Mouse (Mus musculus): ENCODE results near the gene Islr2. TPM values are rescaled to one million over a fixed set of nuclear protein-coding genes. Genes with fewer than 3 reads are reported as not detected.

Gene Islr2
- polyA plus RNA-seq, 1 experiment from 2014 or later: not detected

DNA sequence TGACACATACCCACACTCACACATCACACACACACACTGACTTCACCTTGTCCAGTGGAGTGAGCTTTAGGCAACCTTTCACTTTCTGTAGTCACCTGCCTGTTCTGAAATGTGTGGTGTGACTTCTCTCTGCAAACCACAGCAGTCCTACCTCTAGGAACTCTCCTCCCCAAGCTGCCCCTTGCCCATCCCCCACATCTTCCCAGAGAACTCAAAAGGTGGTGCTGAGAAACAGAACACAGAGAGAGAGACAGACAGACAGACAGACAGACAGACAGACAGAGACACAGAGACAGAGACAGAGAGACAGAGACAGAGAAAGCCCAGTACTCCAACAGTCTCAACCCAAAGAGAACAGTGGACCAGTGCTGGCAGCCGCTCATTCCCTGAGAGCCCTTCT is 8.4 kb downstream of the Islr2 start:
- Histone ChIP-seq H3K36me3 (replicated peaks; ENCODE audit: insufficient read depth, low read length) (no peaks in the 10 kb centered on the region), H3K27ac (ENCODE audit: low read depth) (no peak overlapping the region), H3K9me3 (ENCODE audit: low read length) (no peaks in the 10 kb centered on the region), H3K4me2 (ENCODE audit: low read depth, low read length) (no peak overlapping the region), H3K4me3 (ENCODE audit: low read depth, low read length) (no peak overlapping the region), H3K27me3 (ENCODE audit: insufficient read depth, low read length) (peaks cover 72% of the 10 kb centered on the region), H3K9ac (replicated peaks) (no peak overlapping the region), H3K4me1 (ENCODE audit: insufficient read depth) (peaks cover 6% of the 10 kb centered on the region)
- 0% methylated on average over 1 of the region's 1 CpGs for WGBS (ENCODE audit: insufficient replicate concordance)
- DNase-seq (no peak), ATAC-seq (no peak)
- TF ChIP-seq CTCF (IDR thresholded peaks at IDR 0.05; ENCODE audit: low read depth) (no peak), EP300 (IDR thresholded peaks at IDR 0.05; ENCODE audit: low read depth) (no peak)

DNA sequence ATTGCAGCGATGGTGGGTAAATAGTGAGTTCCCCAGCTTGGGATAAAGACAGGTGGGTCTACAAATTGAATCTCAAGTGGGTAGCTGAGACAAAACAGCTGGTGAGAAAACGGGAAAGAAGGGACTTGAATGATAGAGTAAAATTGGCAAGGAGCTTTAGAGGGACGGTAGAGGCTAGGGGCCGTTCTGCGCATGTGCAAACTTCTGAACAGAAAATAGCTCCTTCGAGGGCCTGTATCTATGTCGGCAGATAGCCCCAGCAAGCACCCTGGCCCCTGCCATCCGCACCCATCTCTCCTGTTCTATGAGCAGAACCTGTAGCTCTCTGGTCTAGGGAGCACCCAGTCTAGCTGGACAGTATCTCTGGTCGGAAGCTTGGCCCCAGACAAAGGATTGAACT is 9.9 kb downstream of the Islr2 start:
- WGBS (ENCODE audit: insufficient replicate concordance): 57% methylated on average over 9 of the region's 9 CpGs
- ATAC-seq (no peak), DNase-seq (no peak)
- H3K4me2 ChIP-seq (ENCODE audit: low read depth, low read length): no peak overlapping the region
- peaks cover 57% of the 10 kb centered on the region for H3K27me3 ChIP-seq (ENCODE audit: insufficient read depth, low read length)
- peaks cover 6% of the 10 kb centered on the region for H3K4me1 ChIP-seq (ENCODE audit: insufficient read depth)
- H3K9me3 ChIP-seq (ENCODE audit: low read length): no peaks in the 10 kb centered on the region
- TF ChIP-seq CTCF (IDR thresholded peaks at IDR 0.05; ENCODE audit: low read depth) (no peak), EP300 (IDR thresholded peaks at IDR 0.05; ENCODE audit: low read depth) (no peak)
- no peak overlapping the region for H3K9ac ChIP-seq (replicated peaks)
- H3K36me3 ChIP-seq (replicated peaks; ENCODE audit: insufficient read depth, low read length): no peaks in the 10 kb centered on the region
- no peak overlapping the region for H3K4me3 ChIP-seq (ENCODE audit: low read depth, low read length)
- no peak overlapping the region for H3K27ac ChIP-seq (ENCODE audit: low read depth)

- ATAC-seq (no peak), DNase-seq (no peak)
- Histone ChIP-seq H3K27ac (ENCODE audit: low read depth) (no peak overlapping the region), H3K9me3 (ENCODE audit: low read length) (no peaks in the 10 kb centered on the region), H3K36me3 (replicated peaks; ENCODE audit: insufficient read depth, low read length) (no peaks in the 10 kb centered on the region), H3K4me2 (ENCODE audit: low read depth, low read length) (no peak overlapping the region), H3K4me3 (ENCODE audit: low read depth, low read length) (no peak overlapping the region), H3K9ac (replicated peaks) (no peak overlapping the region), H3K4me1 (ENCODE audit: insufficient read depth) (no peaks in the 10 kb centered on the region), H3K27me3 (ENCODE audit: insufficient read depth, low read length) (no peaks in the 10 kb centered on the region)
- 67% methylated on average over 6 of the region's 6 CpGs for WGBS (ENCODE audit: insufficient replicate concordance)
- TF ChIP-seq CTCF (IDR thresholded peaks at IDR 0.05; ENCODE audit: low read depth) (no peak), EP300 (IDR thresholded peaks at IDR 0.05; ENCODE audit: low read depth) (no peak)
These were observed 19.7 kb downstream of the Islr2 start for GRCm38 (mm10) chr9:58184456-58184855.

- 85% methylated on average over 2 of the region's 2 CpGs for WGBS (ENCODE audit: insufficient replicate concordance)
- Histone ChIP-seq H3K36me3 (replicated peaks; ENCODE audit: insufficient read depth, low read length) (no peaks in the 10 kb centered on the region), H3K9me3 (ENCODE audit: low read length) (no peaks in the 10 kb centered on the region), H3K4me3 (ENCODE audit: low read depth, low read length) (no peak overlapping the region), H3K4me2 (ENCODE audit: low read depth, low read length) (no peak overlapping the region), H3K27me3 (ENCODE audit: insufficient read depth, low read length) (no peaks in the 10 kb centered on the region), H3K9ac (replicated peaks) (no peak overlapping the region), H3K4me1 (ENCODE audit: insufficient read depth) (no peaks in the 10 kb centered on the region), H3K27ac (ENCODE audit: low read depth) (no peak overlapping the region)
- TF ChIP-seq EP300 (IDR thresholded peaks at IDR 0.05; ENCODE audit: low read depth) (no peak), CTCF (IDR thresholded peaks at IDR 0.05; ENCODE audit: low read depth) (no peak)
- DNase-seq (no peak), ATAC-seq (no peak)
These were observed 24.7 kb downstream of the Islr2 start for GRCm38 (mm10) chr9:58179390-58179789.

DNA sequence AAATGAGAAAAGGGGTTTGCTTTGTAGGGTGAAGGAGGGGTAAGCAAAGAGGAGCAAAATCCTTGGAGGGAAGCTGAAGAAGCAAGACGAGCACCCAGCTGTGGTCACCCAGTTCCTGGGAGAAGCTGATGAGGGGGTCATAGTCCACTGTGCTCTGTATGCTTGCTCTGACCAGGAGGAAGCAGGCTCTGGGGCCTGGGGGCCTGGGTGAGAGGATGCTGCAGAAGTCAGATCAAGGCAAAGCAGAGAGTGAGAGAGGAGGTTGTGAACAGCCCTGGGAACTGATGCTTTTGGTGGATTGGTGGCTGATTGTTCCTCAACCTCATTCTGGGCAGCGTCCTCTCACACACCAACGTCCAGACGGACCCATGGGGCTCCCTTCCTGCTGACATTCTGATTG is 27.0 kb downstream of the Islr2 start:
- Histone ChIP-seq H3K27ac (ENCODE audit: low read depth) (no peak overlapping the region), H3K4me2 (ENCODE audit: low read depth, low read length) (no peak overlapping the region), H3K4me3 (ENCODE audit: low read depth, low read length) (no peak overlapping the region), H3K9me3 (ENCODE audit: low read length) (no peaks in the 10 kb centered on the region), H3K4me1 (ENCODE audit: insufficient read depth) (no peaks in the 10 kb centered on the region), H3K36me3 (replicated peaks; ENCODE audit: insufficient read depth, low read length) (no peaks in the 10 kb centered on the region), H3K9ac (replicated peaks) (no peak overlapping the region), H3K27me3 (ENCODE audit: insufficient read depth, low read length) (no peaks in the 10 kb centered on the region)
- no peak for ATAC-seq
- TF ChIP-seq EP300 (IDR thresholded peaks at IDR 0.05; ENCODE audit: low read depth) (no peak), CTCF (IDR thresholded peaks at IDR 0.05; ENCODE audit: low read depth) (no peak)
- DNase-seq: no peak
- WGBS (ENCODE audit: insufficient replicate concordance): 61% methylated on average over 4 of the region's 4 CpGs

DNA sequence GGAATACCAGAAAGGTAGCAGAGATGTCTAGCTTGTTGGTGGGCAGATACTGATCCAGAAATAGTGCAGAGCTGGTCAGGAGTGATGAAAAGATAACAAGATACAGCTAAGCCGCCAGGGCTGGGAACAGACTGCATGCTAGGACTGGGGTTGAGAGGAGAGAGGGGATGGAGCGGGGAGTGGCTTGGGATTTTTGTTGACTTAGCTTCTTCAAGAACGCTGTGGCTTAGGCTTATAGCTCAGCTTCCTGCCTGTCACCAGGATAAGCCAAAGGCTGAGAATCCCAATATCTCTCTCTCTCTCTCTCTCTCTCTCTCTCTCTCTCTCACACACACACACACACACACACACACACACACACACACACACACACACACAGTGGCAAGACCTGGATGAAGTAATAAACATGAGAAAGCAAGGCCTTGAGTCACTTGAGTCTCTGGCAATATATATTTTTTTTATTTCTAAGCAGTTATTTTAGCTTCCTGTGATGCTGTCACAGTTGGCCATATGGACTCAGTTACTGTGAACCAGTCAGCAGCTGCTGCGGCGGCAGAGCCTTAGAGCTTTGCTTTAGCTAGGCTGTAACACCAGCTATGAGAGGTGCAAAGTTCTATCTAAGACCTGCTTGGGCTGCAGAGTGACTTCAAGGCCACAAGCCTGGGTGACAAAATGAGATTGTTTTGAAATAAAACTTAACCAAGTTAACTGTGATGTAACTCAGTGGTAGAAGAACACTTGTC is 28.2 kb downstream of the Islr2 start:
- no peak overlapping the region for H3K4me3 ChIP-seq (ENCODE audit: low read depth, low read length)
- no peaks in the 10 kb centered on the region for H3K36me3 ChIP-seq (replicated peaks; ENCODE audit: insufficient read depth, low read length)
- DNase-seq (no peak), ATAC-seq (no peak)
- H3K27me3 ChIP-seq (ENCODE audit: insufficient read depth, low read length): no peaks in the 10 kb centered on the region
- no peak overlapping the region for H3K4me2 ChIP-seq (ENCODE audit: low read depth, low read length)
- 58% methylated on average over 5 of the region's 5 CpGs for WGBS (ENCODE audit: insufficient replicate concordance)
- no peaks in the 10 kb centered on the region for H3K4me1 ChIP-seq (ENCODE audit: insufficient read depth)
- TF ChIP-seq EP300 (IDR thresholded peaks at IDR 0.05; ENCODE audit: low read depth) (no peak), CTCF (IDR thresholded peaks at IDR 0.05; ENCODE audit: low read depth) (no peak)
- no peaks in the 10 kb centered on the region for H3K9me3 ChIP-seq (ENCODE audit: low read length)
- H3K27ac ChIP-seq (ENCODE audit: low read depth): no peak overlapping the region
- no peak overlapping the region for H3K9ac ChIP-seq (replicated peaks)
